Mouse (Mus musculus) neural tube, embryonic 11.5 days (tissue): ENCODE results near the gene Padi2. TPM values are rescaled to one million over a fixed set of nuclear protein-coding genes. Genes with fewer than 3 reads are reported as not detected.

Experiments
- ATAC-seq: fragments of 200-750 bp; cut with Nextera tagmentation; 2 replicates; pipeline ENCODE4 v1.8.0; 2017; ENCODE audit warnings: moderate number of reproducible peaks, mild to moderate bottlenecking, moderate TSS enrichment, moderate library complexity; ENCODE audit not compliant: insufficient read depth, low FRiP score, low TSS enrichment
- DNase-seq: peaks from one replicate; pipeline ENCODE4 v3.0.0-alpha.2; 2015; ENCODE audit warnings: low spot score
- H3K27ac ChIP-seq: fragments of 300-500 bp; sonication (generic); 2 replicates; pipeline ENCODE4 v1.5.1; 2014; ENCODE audit warnings: low read depth, mild to moderate bottlenecking, low read length
- H3K27me3 ChIP-seq: fragments of 300-500 bp; sonication (generic); 2 replicates; pipeline ENCODE4 v1.6.1; 2014; ENCODE audit warnings: mild to moderate bottlenecking, low read length, mixed read lengths; ENCODE audit not compliant: control insufficient read depth, insufficient read depth
- H3K36me3 ChIP-seq: fragments of 300-500 bp; sonication (generic); 2 replicates; pipeline ENCODE4 v1.6.1; 2014; ENCODE audit warnings: mild to moderate bottlenecking, low read length, moderate library complexity, mixed read lengths; ENCODE audit not compliant: control insufficient read depth, insufficient read depth
- H3K4me1 ChIP-seq: fragments of 300-500 bp; sonication (generic); 2 replicates; pipeline ENCODE4 v1.6.1; 2014; ENCODE audit warnings: low read length, mixed read lengths; ENCODE audit not compliant: control insufficient read depth, insufficient read depth
- H3K4me2 ChIP-seq: fragments of 300-500 bp; sonication (generic); 2 replicates; pipeline ENCODE4 v1.6.1; 2014; ENCODE audit warnings: low read depth, mild to moderate bottlenecking, moderate library complexity
- H3K4me3 ChIP-seq: fragments of 300-500 bp; sonication (generic); 2 replicates; pipeline ENCODE4 v1.5.1; 2014; ENCODE audit warnings: low read depth, low read length
- H3K9ac ChIP-seq: fragments of 300-500 bp; sonication (generic); 2 replicates; pipeline ENCODE4 v1.6.1; 2014; ENCODE audit warnings: mild to moderate bottlenecking, low read length
- H3K9me3 ChIP-seq: fragments of 300-500 bp; sonication (generic); 2 replicates; pipeline ENCODE4 v1.6.1; 2016; ENCODE audit warnings: low read length; ENCODE audit not compliant: control insufficient read depth
- WGBS: fragments of 180-500 bp; shearing (Covaris S2); extraction: QIAGEN DNeasy Blood & Tissue Kit; methylation state at CpG from one replicate; pipeline ENCODE4 v1.1.7; 2014; 5-methylcytosine and 5-hydroxymethylcytosine counted together
- polyA plus RNA-seq: library from polyadenylated mRNA; unstranded; fragments of >200 nt; fragmentation: Nextera tagmentation; extraction: Ambion mirVana; gene quantifications from 2 replicates; pipeline ENCODE4 v1.2.1, GENCODE M21; 2014

The Padi2 gene
- polyA plus RNA-seq, 1 experiment from 2014 or later = 1.7 TPM

DNA sequence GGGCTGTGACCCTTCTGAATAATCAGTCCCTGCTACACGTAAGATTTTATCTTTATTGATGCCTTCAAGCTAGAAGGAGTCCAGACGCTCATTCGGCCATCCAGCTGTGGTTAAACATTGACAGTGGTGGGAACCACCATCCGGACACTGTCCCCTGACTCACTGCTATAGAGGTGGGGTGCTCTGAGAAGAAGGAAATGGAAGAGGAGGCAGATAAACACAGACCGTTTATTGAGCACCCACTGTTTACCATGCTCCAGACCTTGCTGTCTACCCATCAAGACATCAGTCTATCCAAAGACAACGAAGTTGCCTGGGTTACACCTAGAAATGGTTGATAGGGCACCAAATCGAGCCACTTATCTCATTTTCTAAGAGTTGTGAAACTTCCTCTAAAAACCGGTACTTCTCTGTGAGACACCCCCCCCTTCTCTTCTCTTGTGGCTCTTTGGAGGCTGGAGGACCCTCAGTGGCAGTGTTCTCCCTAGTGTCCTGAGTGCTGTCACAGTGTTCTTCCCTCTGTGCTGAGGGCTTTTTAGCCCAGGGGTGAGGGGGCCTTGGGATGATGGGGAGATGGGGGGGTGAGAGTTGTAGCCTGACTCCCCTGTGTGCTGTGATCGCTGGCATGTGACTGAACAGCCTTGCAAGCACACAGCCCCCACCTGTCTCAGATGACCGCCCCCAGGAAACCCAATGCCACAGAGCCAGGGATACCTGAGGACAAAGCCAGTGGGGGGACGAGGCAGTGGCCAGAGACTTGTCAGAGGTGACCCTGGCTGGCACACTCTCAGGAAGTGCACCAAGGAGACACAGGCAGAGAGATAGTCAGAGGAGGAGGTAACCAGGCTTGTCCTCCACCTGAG lies 14.1 kb downstream of the Padi2 start:
- no peak overlapping the region for H3K4me2 ChIP-seq
- H3K27ac ChIP-seq = no peak overlapping the region
- no peak overlapping the region for H3K9ac ChIP-seq
- no peaks in the 10 kb centered on the region for H3K9me3 ChIP-seq
- H3K36me3 ChIP-seq = no peaks in the 10 kb centered on the region
- ATAC-seq (no peak), DNase-seq (no peak)
- 0 out of 2 replicates have a peak, but pooled peaks cover 3% of the 10 kb centered on the region for H3K4me1 ChIP-seq
- no peak overlapping the region for H3K4me3 ChIP-seq
- WGBS = 74% methylated on average over 11 of the region's 11 CpGs
- no peaks in the 10 kb centered on the region for H3K27me3 ChIP-seq

DNA sequence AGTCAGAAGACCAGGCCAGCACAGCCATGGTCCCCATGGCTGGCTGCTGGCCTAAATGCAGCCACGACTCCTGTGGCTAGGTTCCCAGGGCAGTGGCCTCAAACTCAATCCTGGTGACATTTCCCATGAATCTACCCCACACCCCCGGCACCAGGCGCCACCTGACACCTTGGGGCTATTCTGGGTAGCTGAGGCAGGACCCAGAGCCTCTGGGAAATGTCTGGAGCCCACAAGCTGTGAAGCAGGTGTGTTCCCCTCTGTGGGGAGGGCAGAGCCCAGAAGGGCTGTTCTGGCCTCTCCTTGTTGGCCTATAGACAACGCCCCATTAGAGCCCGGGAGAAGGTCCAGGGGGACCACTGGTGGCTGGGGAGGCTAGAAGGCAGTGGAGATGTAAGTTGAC lies 16.4 kb downstream of the Padi2 start:
- no peak overlapping the region for H3K27ac ChIP-seq
- H3K4me3 ChIP-seq = no peak overlapping the region
- no peaks in the 10 kb centered on the region for H3K9me3 ChIP-seq
- DNase-seq = no peak
- H3K4me2 ChIP-seq = no peak overlapping the region
- no peak overlapping the region for H3K9ac ChIP-seq
- 0 out of 2 replicates have a peak, but pooled peaks cover 3% of the 10 kb centered on the region for H3K4me1 ChIP-seq
- ATAC-seq = no peak
- WGBS = 92% methylated on average over 5 of the region's 5 CpGs
- H3K27me3 ChIP-seq = no peaks in the 10 kb centered on the region
- no peaks in the 10 kb centered on the region for H3K36me3 ChIP-seq

DNA sequence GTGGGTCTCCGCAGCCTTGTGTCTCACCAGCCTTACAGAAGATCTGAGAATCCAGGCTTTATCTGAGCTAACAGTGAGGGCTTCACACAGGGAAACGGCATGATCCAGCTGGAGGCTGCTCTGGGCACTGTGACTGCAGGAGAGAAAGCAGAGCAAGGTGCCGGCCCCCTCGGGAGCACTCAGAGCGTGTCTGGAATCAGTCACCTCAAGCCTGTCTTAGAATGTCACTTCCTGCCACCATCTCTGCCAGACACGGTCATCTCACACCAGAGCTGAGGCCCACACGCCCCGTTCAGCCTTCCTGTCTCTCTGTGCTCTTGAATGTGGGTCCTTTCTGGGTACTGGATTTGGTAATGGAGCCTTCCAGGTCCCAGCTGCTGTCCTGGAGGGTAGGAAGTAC lies 19.5 kb downstream of the Padi2 start:
- H3K9me3 ChIP-seq = no peaks in the 10 kb centered on the region
- H3K9ac ChIP-seq = no peak overlapping the region
- DNase-seq = no peak
- no peak overlapping the region for H3K27ac ChIP-seq
- H3K4me3 ChIP-seq = no peak overlapping the region
- WGBS = 78% methylated on average over 8 of the region's 8 CpGs
- no peak overlapping the region for H3K4me2 ChIP-seq
- no peak for ATAC-seq
- no peaks in the 10 kb centered on the region for H3K4me1 ChIP-seq
- H3K36me3 ChIP-seq = no peaks in the 10 kb centered on the region
- H3K27me3 ChIP-seq = no peaks in the 10 kb centered on the region

DNA sequence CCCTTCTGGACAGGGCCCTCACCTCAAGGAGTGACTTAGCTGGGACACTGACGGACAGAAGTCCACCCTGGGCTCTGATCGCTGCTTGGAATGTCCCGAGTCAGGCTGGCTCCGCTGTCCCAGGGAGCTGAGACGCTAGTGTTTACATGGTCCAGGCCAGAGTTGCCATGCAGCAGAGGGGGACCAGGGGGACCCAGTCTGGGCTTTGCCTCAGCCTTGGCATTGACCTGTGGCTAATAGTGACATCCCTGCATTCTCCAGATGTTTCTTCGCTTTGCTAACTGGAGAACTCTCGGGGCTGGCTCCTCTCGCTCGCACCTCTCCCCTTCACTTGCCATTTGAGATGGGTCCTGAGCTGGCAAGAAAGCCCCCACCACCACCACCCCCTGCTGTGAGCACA lies 22.2 kb downstream of the Padi2 start:
- Histone ChIP-seq H3K9me3 (no peaks in the 10 kb centered on the region), H3K4me2 (no peak overlapping the region), H3K27me3 (no peaks in the 10 kb centered on the region), H3K4me3 (no peak overlapping the region), H3K36me3 (no peaks in the 10 kb centered on the region), H3K4me1 (peaks cover 6% of the 10 kb centered on the region; the same call in 1 of the 2 replicates), H3K9ac (no peak overlapping the region), H3K27ac (no peak overlapping the region)
- DNase-seq (no peak), ATAC-seq (no peak)
- 78% methylated on average over 9 of the region's 9 CpGs for WGBS

DNA sequence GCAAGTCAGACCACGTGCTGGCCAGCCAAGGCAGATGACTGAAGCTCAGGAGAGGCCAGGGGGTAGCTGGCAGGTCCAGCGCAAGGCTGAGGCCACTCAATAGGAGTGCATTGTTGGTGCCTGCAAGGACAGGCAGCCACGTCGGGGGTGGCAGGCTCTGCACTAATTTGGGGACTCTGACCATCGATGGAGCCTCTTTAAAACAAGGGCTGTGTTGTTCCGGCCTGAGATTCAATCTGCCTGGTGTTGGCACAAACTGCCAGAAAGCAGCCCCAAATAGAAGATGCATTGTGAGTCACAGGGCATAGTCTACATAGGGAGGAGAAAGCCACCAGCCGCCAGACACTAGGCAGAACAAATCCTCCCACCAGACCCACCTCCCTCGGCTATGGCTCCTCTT lies 23.6 kb downstream of the Padi2 start:
- Histone ChIP-seq H3K4me1 (peaks cover 6% of the 10 kb centered on the region; the same call in 1 of the 2 replicates), H3K4me3 (no peak overlapping the region), H3K4me2 (no peak overlapping the region), H3K27me3 (no peaks in the 10 kb centered on the region), H3K9me3 (no peaks in the 10 kb centered on the region), H3K27ac (no peak overlapping the region), H3K9ac (no peak overlapping the region), H3K36me3 (no peaks in the 10 kb centered on the region)
- ATAC-seq = no peak
- whole genome bisulfite sequencing = 66% methylated on average over 8 of the region's 8 CpGs
- DNase-seq = no peak

DNA sequence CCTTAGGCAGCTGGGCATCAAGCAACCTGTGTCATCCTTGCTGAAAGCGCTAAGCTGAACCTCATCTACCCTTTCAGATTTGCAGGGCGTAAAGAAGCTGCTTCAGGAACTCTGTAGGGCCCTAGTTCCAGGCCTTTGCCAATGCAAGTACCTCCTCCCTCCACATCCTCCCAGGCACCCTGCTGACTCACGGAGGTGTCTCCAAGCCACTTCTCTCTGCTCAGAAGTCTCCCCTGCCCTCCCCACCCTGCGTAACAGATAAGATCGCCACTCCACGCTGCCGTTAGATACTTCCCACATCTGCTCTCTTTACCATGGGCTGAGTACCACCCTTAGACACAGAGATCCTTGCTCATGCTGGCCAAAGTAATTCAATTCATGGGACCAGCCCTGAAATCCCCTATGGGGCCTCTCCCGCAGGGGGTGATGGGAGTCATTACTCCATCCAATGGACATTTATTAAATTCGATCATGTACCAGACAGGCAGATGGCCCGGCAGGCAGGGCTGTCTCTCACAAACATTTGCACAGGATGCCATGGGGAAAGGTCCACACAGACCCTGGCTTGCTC lies 24.8 kb downstream of the Padi2 start:
- Histone ChIP-seq H3K9me3 (no peaks in the 10 kb centered on the region), H3K27ac (no peak overlapping the region), H3K9ac (no peak overlapping the region), H3K4me3 (no peak overlapping the region), H3K4me1 (peaks cover 6% of the 10 kb centered on the region; the same call in 1 of the 2 replicates), H3K27me3 (no peaks in the 10 kb centered on the region), H3K4me2 (no peak overlapping the region), H3K36me3 (no peaks in the 10 kb centered on the region)
- ATAC-seq (no peak), DNase-seq (no peak)
- 75% methylated on average over 10 of the region's 10 CpGs for WGBS

DNA sequence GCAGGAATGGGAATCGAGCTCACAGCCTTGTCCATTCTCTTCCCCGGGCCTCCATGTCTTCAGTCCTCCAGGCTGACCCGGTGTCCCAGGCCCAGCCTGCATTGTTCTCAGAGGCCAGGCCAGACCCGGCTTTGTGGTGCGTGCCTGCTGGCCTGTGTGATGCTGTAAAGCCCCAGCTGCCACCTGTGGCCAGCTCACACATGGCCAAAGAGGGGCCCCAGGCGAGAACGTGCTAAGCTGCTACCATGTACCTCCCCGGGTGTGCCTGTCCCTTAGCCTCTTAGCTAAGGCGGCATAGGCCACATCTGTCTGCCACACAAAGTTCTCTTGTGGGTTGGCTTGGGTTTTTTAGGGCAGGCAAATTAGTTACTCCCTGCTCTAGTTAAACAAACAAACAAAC lies 29.5 kb downstream of the Padi2 start:
- Histone ChIP-seq H3K9me3 (no peaks in the 10 kb centered on the region), H3K9ac (no peak overlapping the region), H3K27ac (no peak overlapping the region), H3K4me2 (no peak overlapping the region), H3K36me3 (no peaks in the 10 kb centered on the region), H3K4me1 (peaks cover 6% of the 10 kb centered on the region; the same call in 1 of the 2 replicates), H3K27me3 (no peaks in the 10 kb centered on the region), H3K4me3 (no peak overlapping the region)
- WGBS = 66% methylated on average over 9 of the region's 9 CpGs
- DNase-seq = no peak
- no peak for ATAC-seq

DNA sequence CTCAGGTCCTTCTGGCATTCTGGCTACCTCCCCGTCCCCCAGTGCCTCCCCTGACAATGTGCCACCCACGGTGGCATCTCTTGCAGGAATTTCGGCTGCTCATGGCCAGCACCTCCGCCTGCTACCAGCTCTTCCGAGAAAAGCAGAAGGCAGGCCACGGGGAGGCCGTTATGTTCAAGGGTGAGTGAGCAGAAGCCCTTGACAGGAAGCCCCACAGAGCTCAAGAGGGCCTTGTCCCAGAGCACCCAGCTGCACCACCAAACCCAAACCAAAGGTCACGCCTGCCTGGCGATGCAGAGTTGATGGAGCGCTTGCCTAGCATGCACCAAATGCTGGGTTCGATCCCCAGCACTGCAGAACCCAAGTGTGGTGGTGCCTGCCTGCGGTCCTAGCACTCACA lies 38.2 kb downstream of the Padi2 start:
- Histone ChIP-seq H3K9ac (no peak overlapping the region), H3K27me3 (no peaks in the 10 kb centered on the region), H3K4me1 (no peaks in the 10 kb centered on the region), H3K4me3 (no peak overlapping the region), H3K27ac (no peak overlapping the region), H3K4me2 (no peak overlapping the region), H3K9me3 (no peaks in the 10 kb centered on the region), H3K36me3 (no peaks in the 10 kb centered on the region)
- no peak for ATAC-seq
- WGBS = 91% methylated on average over 12 of the region's 12 CpGs
- no peak for DNase-seq

DNA sequence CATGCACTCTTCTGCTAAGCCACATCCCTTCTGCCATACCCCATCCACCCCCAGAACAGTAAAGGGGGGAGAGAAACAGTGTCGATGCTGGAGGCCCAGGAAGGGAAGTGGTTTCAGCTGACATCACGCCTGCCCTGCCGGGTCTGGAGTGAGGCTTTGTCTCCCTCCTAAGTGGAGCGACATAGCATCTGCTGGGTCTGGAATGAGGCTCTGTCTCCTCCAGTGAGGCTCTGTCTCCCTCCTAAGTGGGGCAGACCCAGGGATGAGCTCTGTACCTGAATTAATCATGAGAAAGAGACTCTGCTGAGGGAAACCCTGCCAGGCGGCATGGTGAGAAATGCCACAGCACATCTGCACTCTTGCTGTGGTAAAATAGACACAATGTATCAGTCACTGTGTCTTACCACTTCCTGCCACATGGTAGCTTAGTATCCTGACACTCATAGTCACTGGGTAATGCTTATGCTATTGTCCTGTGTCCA lies 38.9 kb downstream of the Padi2 start:
- Histone ChIP-seq H3K9me3 (no peaks in the 10 kb centered on the region), H3K27ac (no peak overlapping the region), H3K36me3 (no peaks in the 10 kb centered on the region), H3K27me3 (no peaks in the 10 kb centered on the region), H3K4me3 (no peak overlapping the region), H3K4me2 (no peak overlapping the region), H3K4me1 (no peaks in the 10 kb centered on the region), H3K9ac (no peak overlapping the region)
- ATAC-seq (no peak), DNase-seq (no peak)
- WGBS = 84% methylated on average over 5 of the region's 5 CpGs
